Mouse (Mus musculus): ENCODE results near the gene Tiprl. TPM values are rescaled to one million over a fixed set of nuclear protein-coding genes. Genes with fewer than 3 reads are reported as not detected.

Gene Tiprl
- total and polyA plus RNA-seq, 2 experiments from 2014 or later: 27.0 to 144 TPM

DNA sequence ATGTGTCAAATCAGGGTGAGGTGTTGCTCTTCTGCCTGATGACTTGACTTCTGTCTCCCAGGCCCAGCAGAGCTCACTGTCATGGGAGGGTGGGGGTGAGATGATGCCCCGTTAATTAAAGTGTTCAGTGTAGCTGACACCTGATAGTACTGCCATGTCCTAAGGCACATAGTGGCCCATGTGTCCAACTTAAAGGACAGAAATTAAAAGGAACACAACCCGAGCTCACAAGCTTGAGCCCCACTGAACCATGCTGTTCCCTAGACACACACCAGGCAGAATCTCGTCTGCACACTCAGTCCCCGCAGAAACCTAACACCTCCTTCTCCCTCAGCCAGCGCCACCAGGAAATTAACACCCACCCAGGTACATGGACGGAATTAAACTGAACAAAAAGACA is 71.9 kb downstream of the Tiprl start:
- H3K36me3 ChIP-seq (ENCODE audit: insufficient read depth, low read length): no peaks in the 10 kb centered on the region
- H3K9me3 ChIP-seq (ENCODE audit: low read length): no peaks in the 10 kb centered on the region
- H3K27me3 ChIP-seq (ENCODE audit: insufficient read depth, low read length): no peaks in the 10 kb centered on the region
- ATAC-seq (ENCODE audit: low FRiP score) (no peak), DNase-seq (ENCODE audit: low spot score) (no peak)
- H3K9ac ChIP-seq (replicated peaks; ENCODE audit: low read length, poor library complexity, severe bottlenecking): no peak overlapping the region
- no peak overlapping the region for H3K4me3 ChIP-seq (ENCODE audit: low read depth, low read length)
- no peak overlapping the region for H3K27ac ChIP-seq (ENCODE audit: low read depth, low read length)
- TF ChIP-seq CTCF (IDR thresholded peaks at IDR 0.05): no peak
- H3K4me1 ChIP-seq (ENCODE audit: insufficient read depth, low read length): no peaks in the 10 kb centered on the region
- WGBS: 69% methylated on average over 6 of the region's 6 CpGs
- H3K4me2 ChIP-seq (ENCODE audit: low read depth, low read length, poor library complexity, severe bottlenecking): no peak overlapping the region

Other genes with a start within 250 kb of the Tiprl start
- gene Tbx19, start 76.2 kb downstream of the Tiprl start, total RNA-seq (2014; rRNA removed): 0.19 TPM in 1 of 2 replicates, not detected in the other
- gene Tbx19, start 76.2 kb downstream of the Tiprl start, polyA plus RNA-seq (2015; fragmentation: Nextera tagmentation; extraction: Ambion mirVana): 0.10 and 0.26 TPM in 2 replicates
- gene Sft2d2, start 42.6 kb downstream of the Tiprl start, total RNA-seq (2014; rRNA removed): 10.5 and 11.0 TPM in 2 replicates
- gene Sft2d2, start 42.6 kb downstream of the Tiprl start, polyA plus RNA-seq (2015; fragmentation: Nextera tagmentation; extraction: Ambion mirVana): 3.8 and 5.1 TPM in 2 replicates
- 51.3 and 61.0 TPM in 2 replicates for gene Gpr161, start 58.8 kb upstream of the Tiprl start, total RNA-seq (2014; rRNA removed)
- 2.5 and 2.7 TPM in 2 replicates for gene Gpr161, start 58.8 kb upstream of the Tiprl start, polyA plus RNA-seq (2015; fragmentation: Nextera tagmentation; extraction: Ambion mirVana)
- gene Dcaf6, start 223.5 kb upstream of the Tiprl start, total RNA-seq (2014; rRNA removed): 38.4 and 44.8 TPM in 2 replicates
- gene Dcaf6, start 223.5 kb upstream of the Tiprl start, polyA plus RNA-seq (2015; fragmentation: Nextera tagmentation; extraction: Ambion mirVana): 18.7 and 19.9 TPM in 2 replicates
- 110 and 130 TPM in 2 replicates for gene Mpc2, start 223.6 kb upstream of the Tiprl start, total RNA-seq (2014; rRNA removed)
- 267 and 274 TPM in 2 replicates for gene Mpc2, start 223.6 kb upstream of the Tiprl start, polyA plus RNA-seq (2015; fragmentation: Nextera tagmentation; extraction: Ambion mirVana)
- gene Adcy10, start 248.2 kb upstream of the Tiprl start, total RNA-seq (2014; rRNA removed): not detected in 2 replicates
- gene Adcy10, start 248.2 kb upstream of the Tiprl start, polyA plus RNA-seq (2015; fragmentation: Nextera tagmentation; extraction: Ambion mirVana): 0.27 and 0.64 TPM in 2 replicates

Measured in midbrain, postnatal 0 days (tissue).